Mouse (Mus musculus): ENCODE data around the gene Prcc. TPM values are rescaled to one million over a fixed set of nuclear protein-coding genes. Genes with fewer than 3 reads are reported as not detected.
"Not testable (repeated sequence)": the region's sequence is repeated elsewhere in the genome, so short reads cannot be mapped to it uniquely, and the experiment has no call there.

Prcc gene
- polyA plus RNA-seq, 1 experiment, result 54.5 TPM

DNA sequence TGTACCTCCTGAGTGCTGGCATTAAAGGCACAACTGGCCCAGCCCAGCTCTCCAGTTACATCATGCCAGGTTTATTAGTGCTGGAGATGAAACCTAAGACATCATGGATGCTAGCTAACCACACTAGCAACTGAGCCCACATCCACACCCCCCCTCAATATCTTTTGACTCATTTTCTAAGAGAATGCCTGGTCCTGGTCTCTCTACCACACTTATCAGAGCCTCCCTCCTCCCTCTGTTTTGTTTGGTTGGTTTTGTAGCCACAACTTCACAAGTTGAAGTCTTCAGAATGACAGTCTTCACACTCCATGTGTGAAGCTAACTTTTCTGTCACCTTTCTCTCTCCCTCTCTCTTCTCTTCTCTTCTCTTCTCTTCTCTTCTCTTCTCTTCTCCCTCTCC, 44.5 kb downstream of the Prcc start:
- no peak for DNase-seq
- H3K27me3 ChIP-seq (ENCODE audit: control insufficient read depth, insufficient read depth, low read length), result no peaks in the 10 kb centered on the region
- no peak overlapping the region for H3K4me3 ChIP-seq (ENCODE audit: control insufficient read depth, insufficient read depth, low read length)
- H3K4me1 ChIP-seq (replicated peaks; ENCODE audit: control insufficient read depth, insufficient read depth, low read length), result peaks cover 4% of the 10 kb centered on the region
- no peak for TF ChIP-seq POLR2A (IDR thresholded peaks at IDR 0.05; ENCODE audit: control insufficient read depth, extremely low read depth, insufficient read depth, low read length, poor library complexity)
- H3K27ac ChIP-seq (ENCODE audit: control insufficient read depth, insufficient read depth, low read length), result no peak overlapping the region
- H3K36me3 ChIP-seq (ENCODE audit: control insufficient read depth, insufficient read depth, low read length), result no peaks in the 10 kb centered on the region

DNA sequence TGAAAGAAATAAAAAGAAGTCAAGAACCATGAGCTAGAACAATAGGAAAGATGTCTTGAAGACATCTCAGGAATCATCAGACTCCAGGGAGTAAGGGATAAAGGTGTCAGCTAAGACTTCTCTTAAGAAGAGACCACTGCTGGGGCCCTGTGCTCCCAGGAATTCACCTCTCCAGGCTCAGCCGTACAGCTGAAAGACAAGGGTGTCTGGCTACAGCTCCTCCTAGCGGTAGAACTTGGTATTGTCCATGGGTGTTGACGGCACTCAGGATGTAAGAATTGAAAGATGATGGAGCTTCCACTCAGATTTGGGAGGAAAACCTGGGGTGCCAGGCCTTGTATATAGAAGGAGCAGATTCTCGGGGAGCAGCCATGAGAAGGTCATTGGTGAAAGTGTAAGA, 46.8 kb downstream of the Prcc start:
- DNase-seq, result peak; percentile 81
- Histone ChIP-seq H3K4me1 (replicated peaks; ENCODE audit: control insufficient read depth, insufficient read depth, low read length) (no peaks in the 10 kb centered on the region), H3K27ac (ENCODE audit: control insufficient read depth, insufficient read depth, low read length) (no peak overlapping the region), H3K27me3 (ENCODE audit: control insufficient read depth, insufficient read depth, low read length) (no peaks in the 10 kb centered on the region), H3K4me3 (ENCODE audit: control insufficient read depth, insufficient read depth, low read length) (no peak overlapping the region), H3K36me3 (ENCODE audit: control insufficient read depth, insufficient read depth, low read length) (no peaks in the 10 kb centered on the region)
- TF ChIP-seq CTCF (IDR thresholded peaks at IDR 0.05; ENCODE audit: borderline replicate concordance, control insufficient read depth, extremely low read depth, insufficient read depth, low read length, poor library complexity), result peak; percentile 33; the same call in 1 of the 2 replicates
- TF ChIP-seq POLR2A (IDR thresholded peaks at IDR 0.05; ENCODE audit: control insufficient read depth, extremely low read depth, insufficient read depth, low read length, poor library complexity), result no peak
- 4% methylated on average over 4 of the region's 4 CpGs for WGBS

DNA sequence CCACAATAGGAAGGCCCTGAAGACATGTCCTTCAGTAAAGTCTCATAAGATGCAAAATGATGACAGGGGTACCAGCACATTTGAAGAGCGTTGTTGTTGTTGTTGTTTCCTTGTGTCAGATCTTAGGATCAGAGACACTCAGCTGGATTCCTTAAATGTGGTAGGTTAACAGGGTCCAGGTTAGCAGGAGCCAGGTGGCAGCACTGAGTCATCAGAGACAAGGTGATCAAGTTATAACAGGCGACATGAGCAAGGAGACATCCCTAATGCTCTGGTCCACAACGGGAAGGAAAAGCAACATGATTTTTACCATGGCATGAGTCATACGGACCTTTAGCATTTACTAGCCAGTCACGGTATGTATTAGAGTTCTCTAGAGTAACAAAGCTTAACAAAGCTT, 51.9 kb downstream of the Prcc start:
- H3K27me3 ChIP-seq (ENCODE audit: control insufficient read depth, insufficient read depth, low read length), result no peaks in the 10 kb centered on the region
- 72% methylated on average over 5 of the region's 5 CpGs for WGBS
- DNase-seq, result peak; percentile 59

DNA sequence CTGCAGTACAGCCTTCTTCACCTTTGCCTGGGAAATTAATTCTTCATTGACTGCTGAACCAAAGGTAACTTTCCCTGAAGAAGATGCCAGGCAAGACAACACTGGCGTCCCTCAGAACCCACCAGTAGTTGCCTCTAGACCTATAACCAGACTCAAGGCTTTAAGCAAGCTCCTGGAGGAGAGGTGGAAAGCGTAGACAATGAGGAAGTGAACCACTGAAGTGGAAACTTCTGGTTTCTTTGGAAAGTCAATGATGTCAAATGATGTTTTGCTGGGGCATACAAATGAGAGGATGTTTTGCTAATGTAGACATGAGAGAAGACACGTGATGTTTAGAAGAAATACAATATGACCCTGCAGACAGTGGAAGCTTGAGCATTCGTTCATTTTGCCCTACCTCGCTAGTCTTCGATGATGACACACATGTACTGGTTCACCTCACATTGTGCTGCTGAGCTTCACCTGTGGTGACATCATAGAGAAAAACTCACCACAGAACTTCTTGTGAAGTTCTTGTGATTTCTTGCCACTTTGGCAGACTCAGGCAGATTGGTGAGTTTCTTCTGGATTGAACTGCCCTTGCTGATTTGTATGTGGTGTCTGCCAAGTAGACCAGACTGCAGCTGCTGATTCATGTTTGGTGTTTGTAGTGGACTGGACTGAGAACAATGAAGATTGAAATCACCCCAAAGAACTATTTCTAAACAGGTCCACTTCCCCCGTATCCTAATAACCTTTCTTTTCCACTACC, 53.1 kb downstream of the Prcc start:
- H3K4me1 ChIP-seq (replicated peaks; ENCODE audit: control insufficient read depth, insufficient read depth, low read length), result no peaks in the 10 kb centered on the region; the same call in 1 of the 2 replicates
- no peaks in the 10 kb centered on the region for H3K36me3 ChIP-seq (ENCODE audit: control insufficient read depth, insufficient read depth, low read length)
- no peak for DNase-seq
- TF ChIP-seq CTCF (IDR thresholded peaks at IDR 0.05; ENCODE audit: borderline replicate concordance, control insufficient read depth, extremely low read depth, insufficient read depth, low read length, poor library complexity) (no peak), POLR2A (IDR thresholded peaks at IDR 0.05; ENCODE audit: control insufficient read depth, extremely low read depth, insufficient read depth, low read length, poor library complexity) (no peak)
- H3K4me3 ChIP-seq (ENCODE audit: control insufficient read depth, insufficient read depth, low read length), result no peak overlapping the region
- WGBS, result 91% methylated on average over 7 of the region's 7 CpGs
- no peaks in the 10 kb centered on the region for H3K27me3 ChIP-seq (ENCODE audit: control insufficient read depth, insufficient read depth, low read length)
- no peak overlapping the region for H3K27ac ChIP-seq (ENCODE audit: control insufficient read depth, insufficient read depth, low read length)

More for the DNA sequence above, 51.9 kb downstream of the Prcc start:
- H3K4me1 ChIP-seq (replicated peaks; ENCODE audit: control insufficient read depth, insufficient read depth, low read length), result no peaks in the 10 kb centered on the region; the same call in 1 of the 2 replicates
- TF ChIP-seq POLR2A (IDR thresholded peaks at IDR 0.05; ENCODE audit: control insufficient read depth, extremely low read depth, insufficient read depth, low read length, poor library complexity) (no peak), CTCF (IDR thresholded peaks at IDR 0.05; ENCODE audit: borderline replicate concordance, control insufficient read depth, extremely low read depth, insufficient read depth, low read length, poor library complexity) (no peak)
- no peak overlapping the region for H3K4me3 ChIP-seq (ENCODE audit: control insufficient read depth, insufficient read depth, low read length)
- no peaks in the 10 kb centered on the region for H3K36me3 ChIP-seq (ENCODE audit: control insufficient read depth, insufficient read depth, low read length)
- H3K27ac ChIP-seq (ENCODE audit: control insufficient read depth, insufficient read depth, low read length), result no peak overlapping the region

DNA sequence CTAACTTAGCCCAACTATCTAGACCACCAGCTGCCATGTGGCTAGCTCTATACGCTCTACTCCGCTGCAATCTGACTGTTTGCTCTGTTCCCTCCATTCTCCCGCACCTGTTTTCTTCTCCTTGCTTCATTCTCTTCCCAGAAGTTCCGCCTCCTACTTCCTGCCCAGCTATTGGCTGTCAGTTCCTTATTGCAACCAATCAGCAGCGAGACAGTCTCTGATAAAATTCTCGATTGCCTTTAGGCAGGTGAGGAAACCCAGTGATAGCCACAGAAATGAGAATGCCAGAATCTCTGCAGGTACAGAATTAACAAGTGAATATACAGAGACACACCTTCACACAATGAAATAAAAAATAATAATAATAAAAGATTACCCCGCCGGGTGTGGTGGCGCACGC, 56.4 kb downstream of the Prcc start:
- no peaks in the 10 kb centered on the region; the same call in 1 of the 2 replicates for H3K27me3 ChIP-seq (ENCODE audit: control insufficient read depth, insufficient read depth, low read length)
- no peaks in the 10 kb centered on the region; the same call in 1 of the 2 replicates for H3K4me1 ChIP-seq (replicated peaks; ENCODE audit: control insufficient read depth, insufficient read depth, low read length)
- WGBS, result 53% methylated on average over 10 of the region's 10 CpGs
- no peak overlapping the region for H3K27ac ChIP-seq (ENCODE audit: control insufficient read depth, insufficient read depth, low read length)
- TF ChIP-seq CTCF (IDR thresholded peaks at IDR 0.05; ENCODE audit: borderline replicate concordance, control insufficient read depth, extremely low read depth, insufficient read depth, low read length, poor library complexity), result no peak
- TF ChIP-seq POLR2A (IDR thresholded peaks at IDR 0.05; ENCODE audit: control insufficient read depth, extremely low read depth, insufficient read depth, low read length, poor library complexity), result no peak
- no peak for DNase-seq
- H3K4me3 ChIP-seq (ENCODE audit: control insufficient read depth, insufficient read depth, low read length), result no peak overlapping the region
- no peaks in the 10 kb centered on the region for H3K36me3 ChIP-seq (ENCODE audit: control insufficient read depth, insufficient read depth, low read length)

DNA sequence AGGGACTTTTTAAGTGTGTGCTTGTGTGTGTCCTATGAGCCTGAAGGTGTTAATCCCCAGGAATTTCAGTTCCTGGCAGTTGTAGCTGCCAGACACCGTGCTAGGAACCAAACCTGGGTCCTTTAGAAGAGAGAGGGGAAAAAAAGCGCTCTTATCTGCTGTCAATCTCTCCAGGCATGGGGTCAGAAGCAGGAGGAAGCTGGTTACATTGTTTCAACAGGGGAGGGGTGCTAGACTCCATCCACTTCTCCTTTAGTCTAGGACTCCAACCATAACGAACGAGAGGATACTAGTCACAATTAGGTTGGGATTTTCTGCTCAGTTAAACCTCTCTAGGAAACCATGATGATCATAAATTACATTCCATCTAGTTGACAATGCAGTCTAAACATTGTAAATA, 57.0 kb downstream of the Prcc start:
- Histone ChIP-seq H3K4me1 (replicated peaks; ENCODE audit: control insufficient read depth, insufficient read depth, low read length) (no peaks in the 10 kb centered on the region; the same call in 1 of the 2 replicates), H3K27me3 (ENCODE audit: control insufficient read depth, insufficient read depth, low read length) (no peaks in the 10 kb centered on the region; the same call in 1 of the 2 replicates), H3K36me3 (ENCODE audit: control insufficient read depth, insufficient read depth, low read length) (no peaks in the 10 kb centered on the region), H3K4me3 (ENCODE audit: control insufficient read depth, insufficient read depth, low read length) (no peak overlapping the region), H3K27ac (ENCODE audit: control insufficient read depth, insufficient read depth, low read length) (no peak overlapping the region)
- DNase-seq, result no peak
- TF ChIP-seq CTCF (IDR thresholded peaks at IDR 0.05; ENCODE audit: borderline replicate concordance, control insufficient read depth, extremely low read depth, insufficient read depth, low read length, poor library complexity) (no peak), POLR2A (IDR thresholded peaks at IDR 0.05; ENCODE audit: control insufficient read depth, extremely low read depth, insufficient read depth, low read length, poor library complexity) (no peak)
- WGBS, result 13% methylated on average over 4 of the region's 4 CpGs

DNA sequence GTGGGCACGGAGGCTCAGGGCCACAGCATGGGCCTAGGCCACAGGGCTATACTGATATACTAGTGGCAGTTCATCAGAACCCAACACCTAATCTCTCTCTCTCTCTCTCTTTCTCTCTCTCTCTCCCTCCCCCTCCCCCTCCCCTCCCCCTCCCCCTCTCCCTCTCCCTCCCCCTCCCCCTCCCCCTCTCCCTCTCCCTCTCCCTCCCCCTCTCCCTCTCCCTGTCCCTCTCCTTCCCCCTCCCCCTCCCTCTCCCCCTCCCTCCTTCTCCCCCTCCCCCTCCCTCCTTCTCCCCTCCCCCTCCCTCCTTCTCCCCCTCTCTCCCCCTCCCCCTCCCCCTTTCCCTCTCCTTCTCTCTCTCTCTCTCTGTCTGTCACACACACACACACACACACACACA, 61.2 kb downstream of the Prcc start, which contains the start of gene Pear1:
Pear1 (minus strand) TSS at position 101 of the 400 bp plus-strand sequence.
- not testable (repeated sequence) for DNase-seq; H3K4me3 ChIP-seq (ENCODE audit: control insufficient read depth, insufficient read depth, low read length); H3K27me3 ChIP-seq (ENCODE audit: control insufficient read depth, insufficient read depth, low read length); H3K4me1 ChIP-seq (replicated peaks; ENCODE audit: control insufficient read depth, insufficient read depth, low read length); H3K36me3 ChIP-seq (ENCODE audit: control insufficient read depth, insufficient read depth, low read length); H3K27ac ChIP-seq (ENCODE audit: control insufficient read depth, insufficient read depth, low read length)
- 100% methylated on average over 1 of the region's 1 CpGs for WGBS
